Mouse (Mus musculus) layer of hippocampus, adult 11-12 months (tissue): ENCODE data around the gene Vmn1r54.
A peak's percentile ranks its signal among the peaks of the same experiment; 100 is the strongest.
"Not testable (repeated sequence)": the region's sequence is repeated elsewhere in the genome, so short reads cannot be mapped to it uniquely, and the experiment has no call there.

Experiments used
- DNase-seq: peaks from one replicate; pipeline ENCODE4 v3.0.0; 2022; ENCODE audit warnings: low spot score

Gene Vmn1r54

GRCm38 (mm10) chr6:90246000-90246399 is at the start of gene Vmn1r54:
Vmn1r54 (plus strand) TSS chr6:90246300.
- DNase-seq = no peak

DNA sequence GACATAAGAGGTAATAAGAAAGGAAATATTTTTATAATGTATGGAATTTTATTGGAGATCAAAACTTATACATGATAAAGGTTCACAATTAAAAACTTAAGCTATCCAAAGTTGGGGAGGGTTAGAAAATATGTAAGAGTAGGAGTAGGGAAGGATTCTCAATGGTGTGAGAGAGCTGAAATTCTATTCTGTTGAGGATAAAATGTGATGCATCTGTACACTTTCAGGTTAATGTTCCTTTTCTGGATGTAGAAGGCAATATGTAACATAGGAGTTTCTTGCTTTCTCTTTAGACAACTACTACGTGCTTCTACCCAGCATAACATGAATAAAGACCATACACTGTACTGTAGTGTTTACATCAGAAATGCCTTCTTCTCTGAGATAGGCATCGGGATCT is 43.6 kb upstream of the Vmn1r54 start, which contains the start of gene V1ra8:
V1ra8 (plus strand) TSS at position 301 of the 400 bp plus-strand sequence.
- DNase-seq = not testable (repeated sequence)

DNA sequence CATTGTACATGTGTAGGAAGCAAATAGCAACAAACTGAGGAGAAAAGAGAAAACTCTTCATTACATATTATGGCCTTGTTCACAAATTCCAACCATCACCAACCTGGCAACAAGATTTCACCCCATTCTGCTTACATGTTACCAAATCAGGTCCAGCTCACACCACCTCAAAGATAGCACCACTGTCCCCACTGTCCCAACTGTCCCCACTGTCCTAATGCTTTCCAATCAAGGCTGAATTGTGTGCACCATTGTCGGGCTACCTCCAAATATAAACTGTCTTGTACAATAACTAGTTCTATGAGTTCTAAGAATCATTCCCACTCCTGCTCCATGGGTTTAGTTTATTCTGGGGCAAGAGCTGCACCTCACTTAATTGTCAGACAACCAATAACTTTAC is 21.8 kb upstream of the Vmn1r54 start, which contains the start of gene Vmn1r53:
Vmn1r53 (minus strand) TSS at position 101 of the 400 bp plus-strand sequence.
- DNase-seq = no peak

- not testable (repeated sequence) for DNase-seq
These were observed 14.0 kb upstream of the Vmn1r54 start for GRCm38 (mm10) chr6:90232114-90232513.

GRCm38 (mm10) chr6:90232681-90233080 is 13.4 kb upstream of the Vmn1r54 start:
- DNase-seq = no peak

DNA sequence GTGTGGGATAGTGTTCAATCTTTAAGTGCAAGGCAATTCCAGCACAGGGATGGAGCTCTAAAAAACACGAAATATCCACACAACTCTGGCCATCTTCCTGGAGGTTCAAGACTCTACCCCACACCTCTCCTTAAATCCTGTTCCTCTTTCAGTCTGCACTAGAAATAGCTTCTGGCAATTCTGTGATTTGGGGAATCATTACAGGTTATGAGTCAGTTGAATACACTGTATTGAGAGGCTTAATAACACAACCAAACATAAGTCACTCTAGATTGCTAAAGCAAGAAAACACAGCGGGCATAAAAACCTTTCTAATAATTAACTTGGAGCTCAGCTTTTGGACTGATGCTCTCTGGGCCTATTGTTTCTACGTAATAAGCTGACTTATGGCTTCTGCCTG is 2.1 kb upstream of the Vmn1r54 start:
- no peak for DNase-seq

- peak; percentile 17 for DNase-seq
These were observed 42.2 kb downstream of the Vmn1r54 start for GRCm38 (mm10) chr6:90288265-90288664.

DNA sequence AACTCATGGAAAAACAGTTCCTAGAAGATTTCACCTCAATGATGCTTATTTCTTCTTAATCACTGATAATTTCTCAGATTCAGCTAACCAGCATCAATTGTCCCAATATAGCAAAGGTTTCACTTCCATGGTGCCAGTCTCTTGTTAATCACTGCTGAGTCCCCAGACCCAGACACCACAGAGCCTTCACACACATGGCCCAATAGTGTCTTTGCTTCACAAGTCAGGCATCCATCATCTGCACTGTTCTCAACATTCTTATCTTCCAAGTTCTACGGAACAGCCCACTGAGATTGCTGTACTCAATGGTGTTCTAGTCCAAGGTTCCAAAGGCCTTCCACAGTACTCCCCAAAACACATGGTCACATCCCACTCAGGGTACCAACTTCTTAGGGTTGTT is 54.8 kb downstream of the Vmn1r54 start, which contains the start of gene BC048671:
BC048671 (plus strand) TSS at position 301 of the 400 bp plus-strand sequence.
- DNase-seq = no peak

DNA sequence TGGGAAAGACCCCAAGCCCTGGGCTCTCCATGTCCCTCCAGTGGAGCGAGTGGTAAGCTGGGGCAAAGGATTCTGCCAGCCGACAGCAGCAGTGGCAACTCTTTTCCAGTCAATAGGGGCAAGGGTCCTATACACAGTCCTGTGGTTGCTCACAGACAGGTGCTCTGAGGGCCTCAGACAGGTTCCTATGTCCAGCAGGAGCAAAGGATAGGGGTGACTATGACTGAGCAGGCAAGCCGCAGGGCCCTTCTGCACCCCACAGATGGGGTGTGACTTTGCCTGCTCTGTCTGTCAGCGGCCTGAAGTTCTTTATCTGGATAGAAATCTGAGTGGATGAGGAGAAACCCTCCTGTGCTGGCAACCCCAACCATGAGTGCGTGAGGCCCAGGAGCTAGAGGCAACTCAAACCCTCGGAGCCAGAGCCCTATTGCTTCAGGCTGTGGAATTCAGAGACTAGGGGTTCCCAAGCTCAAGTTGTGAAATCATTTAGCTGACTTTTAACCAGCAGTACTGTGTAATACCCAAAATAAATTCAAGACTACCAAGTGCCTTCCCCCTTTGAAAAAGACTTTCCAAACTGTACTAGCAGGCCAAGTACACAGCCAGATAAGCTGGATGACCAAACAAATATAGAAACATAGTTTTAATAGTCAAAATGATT is 60.3 kb downstream of the Vmn1r54 start:
- no peak for DNase-seq

DNA sequence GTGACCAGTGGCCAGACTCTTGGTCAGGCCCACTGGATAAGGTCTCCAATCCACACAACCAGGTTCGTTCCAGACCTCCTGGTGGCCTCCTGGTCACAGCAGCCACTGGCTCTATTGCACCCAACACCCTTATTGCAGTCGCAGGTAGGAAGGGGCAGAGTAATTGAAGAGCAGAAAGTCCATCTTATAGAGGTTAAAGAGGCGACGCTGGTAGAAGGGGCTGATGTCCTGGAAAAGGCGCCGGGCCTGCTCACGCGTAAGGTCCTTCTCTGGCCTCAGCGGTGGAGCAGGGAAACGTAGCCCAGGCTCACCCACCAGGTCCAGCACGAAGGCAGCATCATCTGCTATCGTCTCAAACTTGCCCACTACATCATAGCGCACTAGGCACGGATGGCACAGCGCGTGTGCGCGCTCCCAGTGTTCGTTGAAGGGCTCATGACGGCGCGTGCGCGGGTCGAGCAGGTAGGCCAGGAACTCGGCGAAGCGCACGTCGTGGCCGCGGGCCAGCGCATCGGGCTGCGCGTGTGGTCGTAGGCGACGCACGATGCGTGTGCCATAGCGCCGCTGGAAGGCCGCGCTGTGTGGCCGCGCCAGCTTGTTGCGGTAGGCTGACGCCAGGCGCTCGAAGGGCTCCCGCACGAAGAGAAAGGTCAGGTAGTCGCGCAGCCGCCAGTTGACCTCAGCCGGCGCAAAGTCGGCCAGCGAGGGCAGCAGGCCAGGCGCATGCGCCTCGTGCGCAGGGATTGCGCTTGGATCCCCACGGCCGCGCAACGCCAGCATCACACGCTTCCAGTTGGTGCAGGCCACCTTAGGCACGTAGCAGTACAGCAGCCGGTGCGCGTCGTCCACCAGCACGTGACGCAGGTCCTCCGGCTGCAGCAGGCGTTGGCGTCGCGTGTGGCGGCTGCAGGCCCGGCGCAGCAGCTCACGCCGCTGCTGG is 63.0 kb downstream of the Vmn1r54 start:
- DNase-seq = no peak

GRCm38 (mm10) chr6:90315961-90316360 is 69.9 kb downstream of the Vmn1r54 start:
- no peak for DNase-seq

DNA sequence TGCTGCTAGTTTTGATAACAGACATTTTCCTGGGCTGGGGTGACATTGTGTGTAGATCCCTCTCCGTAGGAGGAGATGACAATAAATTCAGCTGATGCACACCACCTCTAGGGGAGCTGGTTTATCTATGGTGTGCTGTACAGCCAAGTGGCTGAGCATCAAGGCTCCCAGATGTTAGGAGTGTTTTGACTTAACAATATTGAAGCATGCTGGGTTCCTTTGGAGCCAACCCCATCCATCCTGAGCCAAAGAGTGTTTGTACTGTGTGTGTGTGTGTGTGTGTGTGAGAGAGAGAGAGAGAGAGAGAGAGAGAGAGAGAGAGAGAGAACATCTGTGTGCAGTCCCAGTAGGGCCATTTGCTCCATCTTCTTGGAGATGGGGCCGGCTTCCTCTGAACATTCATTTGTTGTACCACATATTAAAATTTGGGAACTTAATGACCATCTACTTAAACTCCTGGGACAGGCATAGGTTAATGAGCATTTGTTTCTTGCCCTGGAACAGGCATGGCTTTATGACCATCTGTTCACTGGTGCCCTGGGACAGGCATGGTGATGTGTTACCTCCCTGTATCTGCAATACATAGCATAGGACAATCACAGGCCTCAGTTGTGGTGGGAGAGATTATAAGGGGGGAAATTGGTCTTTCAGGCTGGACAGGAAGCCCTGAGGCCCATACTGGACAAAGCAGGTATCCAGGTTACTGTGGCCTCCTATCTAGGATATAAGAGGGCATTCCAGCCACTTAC is 71.6 kb downstream of the Vmn1r54 start:
- no peak for DNase-seq

- DNase-seq = no peak
These were observed 72.9 kb downstream of the Vmn1r54 start for GRCm38 (mm10) chr6:90319019-90319418.

- DNase-seq = no peak
These were observed 73.5 kb downstream of the Vmn1r54 start for GRCm38 (mm10) chr6:90319475-90320191.

GRCm38 (mm10) chr6:90320429-90320828 is 74.3 kb downstream of the Vmn1r54 start:
- DNase-seq = no peak
